Mouse (Mus musculus): ENCODE data around the gene Tnrc6c. TPM values are rescaled to one million over a fixed set of nuclear protein-coding genes. Genes with fewer than 3 reads are reported as not detected.

Tnrc6c gene
- polyA plus RNA-seq, 1 experiment from 2014 or later: 11.6 TPM

- Histone ChIP-seq H3K36me3 (ENCODE audit: insufficient read depth) (peaks cover 10% of the 10 kb centered on the region; the same call in 1 of the 2 replicates), H3K4me1 (ENCODE audit: insufficient read depth) (no peaks in the 10 kb centered on the region), H3K9ac (no peak overlapping the region), H3K9me3 (ENCODE audit: low read depth, low read length) (no peaks in the 10 kb centered on the region), H3K27ac (ENCODE audit: low read depth) (no peak overlapping the region), H3K4me3 (ENCODE audit: low read depth, low read length) (no peak overlapping the region), H3K27me3 (ENCODE audit: insufficient read depth, low read length) (no peaks in the 10 kb centered on the region), H3K4me2 (no peak overlapping the region)
- DNase-seq (no peak), ATAC-seq (ENCODE audit: insufficient read depth) (no peak)
- no peak for TF ChIP-seq CTCF (IDR thresholded peaks at IDR 0.05; ENCODE audit: low read depth)
- WGBS: 78% methylated on average over 2 of the region's 2 CpGs
Observed at GRCm38 (mm10) chr11:117707238-117707637, 53.1 kb downstream of the Tnrc6c start.

- Histone ChIP-seq H3K9ac (no peak overlapping the region), H3K4me3 (ENCODE audit: low read depth, low read length) (no peak overlapping the region), H3K9me3 (ENCODE audit: low read depth, low read length) (no peaks in the 10 kb centered on the region), H3K36me3 (ENCODE audit: insufficient read depth) (peaks cover 7% of the 10 kb centered on the region), H3K4me1 (ENCODE audit: insufficient read depth) (no peaks in the 10 kb centered on the region), H3K27ac (ENCODE audit: low read depth) (no peak overlapping the region), H3K4me2 (no peak overlapping the region), H3K27me3 (ENCODE audit: insufficient read depth, low read length) (no peaks in the 10 kb centered on the region)
- peak; percentile 92 for DNase-seq
- ATAC-seq (ENCODE audit: insufficient read depth): no peak
- 50% methylated on average over 4 of the region's 4 CpGs for WGBS
- peak; percentile 62 for TF ChIP-seq CTCF (IDR thresholded peaks at IDR 0.05; ENCODE audit: low read depth)
Observed at GRCm38 (mm10) chr11:117709308-117709707, 55.2 kb downstream of the Tnrc6c start.

GRCm38 (mm10) chr11:117710815-117711294, 56.8 kb downstream of the Tnrc6c start:
- peaks cover 19% of the 10 kb centered on the region for H3K36me3 ChIP-seq (ENCODE audit: insufficient read depth)
- no peak overlapping the region for H3K4me2 ChIP-seq
- TF ChIP-seq CTCF (IDR thresholded peaks at IDR 0.05; ENCODE audit: low read depth): no peak
- H3K27ac ChIP-seq (ENCODE audit: low read depth): no peak overlapping the region
- H3K4me1 ChIP-seq (ENCODE audit: insufficient read depth): no peaks in the 10 kb centered on the region
- 88% methylated on average over 2 of the region's 2 CpGs for WGBS
- no peak for ATAC-seq (ENCODE audit: insufficient read depth)
- H3K9ac ChIP-seq: no peak overlapping the region
- no peaks in the 10 kb centered on the region for H3K9me3 ChIP-seq (ENCODE audit: low read depth, low read length)
- H3K27me3 ChIP-seq (ENCODE audit: insufficient read depth, low read length): no peaks in the 10 kb centered on the region
- peak; percentile 31 for DNase-seq
- no peak overlapping the region for H3K4me3 ChIP-seq (ENCODE audit: low read depth, low read length)

- H3K36me3 ChIP-seq (ENCODE audit: insufficient read depth): peaks cover 28% of the 10 kb centered on the region
- H3K4me3 ChIP-seq (ENCODE audit: low read depth, low read length): no peak overlapping the region
- no peak overlapping the region for H3K27ac ChIP-seq (ENCODE audit: low read depth)
- H3K4me2 ChIP-seq: no peak overlapping the region
- H3K27me3 ChIP-seq (ENCODE audit: insufficient read depth, low read length): no peaks in the 10 kb centered on the region
- TF ChIP-seq CTCF (IDR thresholded peaks at IDR 0.05; ENCODE audit: low read depth): no peak
- H3K9ac ChIP-seq: no peak overlapping the region
- no peaks in the 10 kb centered on the region for H3K9me3 ChIP-seq (ENCODE audit: low read depth, low read length)
- ATAC-seq (ENCODE audit: insufficient read depth) (no peak), DNase-seq (no peak)
- no peaks in the 10 kb centered on the region for H3K4me1 ChIP-seq (ENCODE audit: insufficient read depth)
- WGBS: 94% methylated on average over 1 of the region's 1 CpGs
Observed at GRCm38 (mm10) chr11:117712065-117712464, 58.0 kb downstream of the Tnrc6c start.

GRCm38 (mm10) chr11:117713375-117713774, 59.3 kb downstream of the Tnrc6c start:
- 94% methylated on average over 6 of the region's 6 CpGs for WGBS
- H3K36me3 ChIP-seq (ENCODE audit: insufficient read depth): peaks cover 37% of the 10 kb centered on the region

GRCm38 (mm10) chr11:117718838-117719237, 64.7 kb downstream of the Tnrc6c start:
- ATAC-seq (ENCODE audit: insufficient read depth) (no peak), DNase-seq (no peak)
- Histone ChIP-seq H3K27me3 (ENCODE audit: insufficient read depth, low read length) (no peaks in the 10 kb centered on the region), H3K4me3 (ENCODE audit: low read depth, low read length) (no peak overlapping the region), H3K9me3 (ENCODE audit: low read depth, low read length) (no peaks in the 10 kb centered on the region), H3K4me1 (ENCODE audit: insufficient read depth) (no peaks in the 10 kb centered on the region), H3K36me3 (ENCODE audit: insufficient read depth) (peaks cover 85% of the 10 kb centered on the region), H3K27ac (ENCODE audit: low read depth) (no peak overlapping the region), H3K4me2 (no peak overlapping the region), H3K9ac (no peak overlapping the region)
- no peak for TF ChIP-seq CTCF (IDR thresholded peaks at IDR 0.05; ENCODE audit: low read depth)
- 83% methylated on average over 3 of the region's 3 CpGs for WGBS

More at GRCm38 (mm10) chr11:117713375-117713774, 59.3 kb downstream of the Tnrc6c start:
- peak; percentile 39 for TF ChIP-seq CTCF (IDR thresholded peaks at IDR 0.05; ENCODE audit: low read depth)
- no peaks in the 10 kb centered on the region for H3K4me1 ChIP-seq (ENCODE audit: insufficient read depth)
- H3K27me3 ChIP-seq (ENCODE audit: insufficient read depth, low read length): no peaks in the 10 kb centered on the region
- H3K9me3 ChIP-seq (ENCODE audit: low read depth, low read length): no peaks in the 10 kb centered on the region
- H3K4me3 ChIP-seq (ENCODE audit: low read depth, low read length): no peak overlapping the region
- H3K27ac ChIP-seq (ENCODE audit: low read depth): no peak overlapping the region
- no peak for DNase-seq
- H3K4me2 ChIP-seq: no peak overlapping the region
- H3K9ac ChIP-seq: no peak overlapping the region
- ATAC-seq (ENCODE audit: insufficient read depth): no peak

GRCm38 (mm10) chr11:117724604-117725301, 70.7 kb downstream of the Tnrc6c start:
- no peak for ATAC-seq (ENCODE audit: insufficient read depth)
- no peak for DNase-seq
- Histone ChIP-seq H3K36me3 (ENCODE audit: insufficient read depth) (peaks cover 44% of the 10 kb centered on the region), H3K27ac (ENCODE audit: low read depth) (no peak overlapping the region), H3K4me1 (ENCODE audit: insufficient read depth) (no peaks in the 10 kb centered on the region), H3K4me3 (ENCODE audit: low read depth, low read length) (no peak overlapping the region), H3K9ac (no peak overlapping the region), H3K27me3 (ENCODE audit: insufficient read depth, low read length) (no peaks in the 10 kb centered on the region), H3K9me3 (ENCODE audit: low read depth, low read length) (no peaks in the 10 kb centered on the region), H3K4me2 (no peak overlapping the region)
- WGBS: 72% methylated on average over 6 of the region's 6 CpGs
- no peak for TF ChIP-seq CTCF (IDR thresholded peaks at IDR 0.05; ENCODE audit: low read depth)
